ENCODE assay signal across 7 mouse cellular contexts in genomic region chr14:59440039-59440438, GRCm38 (mm10). TPM values are rescaled to one million over a fixed set of nuclear protein-coding genes. Genes with fewer than 3 reads are reported as not detected.
A peak's percentile ranks its signal among the peaks of the same experiment; 100 is the strongest.
DNase-seq lines count a peak whose midpoint lies in the region; ATAC-seq and TF ChIP-seq lines count a peak whose summit lies in the region.

No protein-coding gene starts in this region.

- peak overlapping the region; percentile 97 for H3K4me3 ChIP-seq in spleen, adult 2 months (ENCODE audit: extremely low read depth, insufficient read depth, insufficient read length)
- H3K4me3 ChIP-seq in embryonic facial prominence, embryonic 13.5 days = peak overlapping the region; percentile 85
- H3K4me3 ChIP-seq in limb, embryonic 12.5 days (replicated peaks) = peak overlapping the region; percentile 87
- H3K4me3 ChIP-seq in stomach, postnatal 0 days (ENCODE audit: low read depth, low read length) = peak overlapping the region; percentile 79

- no peaks in the 10 kb centered on the region for H3K9me3 ChIP-seq in embryonic facial prominence, embryonic 13.5 days
- H3K9me3 ChIP-seq in limb, embryonic 12.5 days = no peaks in the 10 kb centered on the region
- H3K9me3 ChIP-seq in stomach, postnatal 0 days (ENCODE audit: control insufficient read depth, low read length) = no peaks in the 10 kb centered on the region

- TF ChIP-seq CTCF in spleen, adult 2 months (IDR thresholded peaks at IDR 0.05; ENCODE audit: extremely low read depth, insufficient read depth, insufficient read length, insufficient replicate concordance) = no peak
- no peak for TF ChIP-seq CTCF in stomach, postnatal 0 days (IDR thresholded peaks at IDR 0.05; ENCODE audit: low read depth)

- TF ChIP-seq EP300 in stomach, postnatal 0 days (optimal IDR thresholded peaks at IDR 0.05) = peak; percentile 19

- peaks cover 2% of the 10 kb centered on the region for H3K36me3 ChIP-seq in spleen, adult 2 months (ENCODE audit: control insufficient read depth, insufficient read depth, low read length)
- H3K36me3 ChIP-seq in embryonic facial prominence, embryonic 13.5 days = no peaks in the 10 kb centered on the region
- H3K36me3 ChIP-seq in limb, embryonic 12.5 days = 0 out of 2 replicates have a peak, but pooled peaks cover 4% of the 10 kb centered on the region
- no peaks in the 10 kb centered on the region for H3K36me3 ChIP-seq in stomach, postnatal 0 days (ENCODE audit: control insufficient read depth, insufficient read depth, low read length)

- H3K4me1 ChIP-seq in spleen, adult 2 months (ENCODE audit: control insufficient read depth, insufficient read depth, insufficient read length) = peaks cover 5% of the 10 kb centered on the region; the same call in 1 of the 2 replicates
- peaks cover 11% of the 10 kb centered on the region for H3K4me1 ChIP-seq in embryonic facial prominence, embryonic 13.5 days
- peaks cover 10% of the 10 kb centered on the region for H3K4me1 ChIP-seq in limb, embryonic 12.5 days (replicated peaks)
- H3K4me1 ChIP-seq in stomach, postnatal 0 days (replicated peaks; ENCODE audit: control insufficient read depth, insufficient read depth) = peaks cover 3% of the 10 kb centered on the region

- peak overlapping the region; percentile 83 for H3K4me2 ChIP-seq in embryonic facial prominence, embryonic 13.5 days
- H3K4me2 ChIP-seq in limb, embryonic 12.5 days = peak overlapping the region; percentile 65
- H3K4me2 ChIP-seq in stomach, postnatal 0 days (replicated peaks; ENCODE audit: low read depth) = peak overlapping the region; percentile 94

- no peak for ATAC-seq in embryonic facial prominence, embryonic 13.5 days (ENCODE audit: insufficient number of reproducible peaks, insufficient read depth, low FRiP score, low TSS enrichment, low read depth)
- ATAC-seq in limb, embryonic 12.5 days (ENCODE audit: insufficient number of reproducible peaks, insufficient read depth, low FRiP score, low TSS enrichment, low read depth) = no peak
- no peak for ATAC-seq in stomach, postnatal 0 days (ENCODE audit: low FRiP score, low TSS enrichment)

- H3K9ac ChIP-seq in embryonic facial prominence, embryonic 13.5 days = peak overlapping the region; percentile 90
- H3K9ac ChIP-seq in limb, embryonic 12.5 days (replicated peaks) = peak overlapping the region; percentile 80
- peak overlapping the region; percentile 85 for H3K9ac ChIP-seq in stomach, postnatal 0 days (ENCODE audit: low read length)

- no peaks in the 10 kb centered on the region for H3K27me3 ChIP-seq in spleen, adult 2 months (ENCODE audit: control insufficient read depth, insufficient read depth, low read length)
- H3K27me3 ChIP-seq in embryonic facial prominence, embryonic 13.5 days = no peaks in the 10 kb centered on the region
- no peaks in the 10 kb centered on the region for H3K27me3 ChIP-seq in limb, embryonic 12.5 days
- H3K27me3 ChIP-seq in stomach, postnatal 0 days (ENCODE audit: control insufficient read depth, insufficient read depth, low read length) = no peaks in the 10 kb centered on the region

- DNase-seq in spleen, adult 2 months (ENCODE audit: low read depth in 1 of 2, low spot score in 2 of 2) = no peak
- no peak for DNase-seq in spleen, adult 18-20 months
- DNase-seq in stomach, postnatal 0 days (ENCODE audit: low spot score) = no peak
- no peak for DNase-seq in layer of hippocampus, adult 18-20 months (ENCODE audit: low spot score in 2 of 2)
- DNase-seq in lung, adult 18-20 months = no peak

- TF ChIP-seq POLR2A in spleen, adult 2 months (IDR thresholded peaks at IDR 0.05; ENCODE audit: low read depth, low read length) = no peak

- 2% methylated on average over 7 of the region's 7 CpGs for WGBS in spleen, adult 2 months
- WGBS in embryonic facial prominence, embryonic 13.5 days = 22% methylated on average over 7 of the region's 7 CpGs
- 25% methylated on average over 7 of the region's 7 CpGs for WGBS in limb, embryonic 12.5 days
- WGBS in stomach, postnatal 0 days = 7% methylated on average over 7 of the region's 7 CpGs

- peak overlapping the region; percentile 96; the same call in 1 of the 2 replicates for H3K27ac ChIP-seq in spleen, adult 2 months (ENCODE audit: insufficient read depth, low read length)
- H3K27ac ChIP-seq in embryonic facial prominence, embryonic 13.5 days = no peak overlapping the region
- H3K27ac ChIP-seq in limb, embryonic 12.5 days = no peak overlapping the region
- H3K27ac ChIP-seq in stomach, postnatal 0 days (replicated peaks) = no peak overlapping the region

RNA-seq across cellular contexts. Expression of gene Setdb2, which starts 0.6 kb away (rescaled TPM):
- 13.4 and 14.1 TPM in 2 replicates for polyA plus RNA-seq in spleen, adult 2 months (2012; rRNA removed)
- 10.1 and 12.1 TPM in 2 replicates for polyA plus RNA-seq in embryonic facial prominence, embryonic 13.5 days (2015; fragmentation: Nextera tagmentation; extraction: Ambion mirVana)
- 13.7 and 14.1 TPM in 2 replicates for polyA plus RNA-seq in limb, embryonic 12.5 days (2016; fragmentation: Nextera tagmentation; extraction: Ambion mirVana)
- polyA plus RNA-seq in stomach, postnatal 0 days (2015; fragmentation: Nextera tagmentation; extraction: Ambion mirVana) = 4.6 and 6.0 TPM in 2 replicates
- 1 to 10 TPM; 5.4 to 7.3 TPM for total RNA-seq in layer of hippocampus, adult 18-20 months (2021)

RNA-seq across cellular contexts. Expression of gene Cab39l, which starts 0.7 kb away (rescaled TPM):
- polyA plus RNA-seq in spleen, adult 2 months (2012; rRNA removed) = 4.6 and 5.2 TPM in 2 replicates
- polyA plus RNA-seq in embryonic facial prominence, embryonic 13.5 days (2015; fragmentation: Nextera tagmentation; extraction: Ambion mirVana) = 39.8 and 40.8 TPM in 2 replicates
- polyA plus RNA-seq in limb, embryonic 12.5 days (2016; fragmentation: Nextera tagmentation; extraction: Ambion mirVana) = 40.9 and 43.2 TPM in 2 replicates
- polyA plus RNA-seq in stomach, postnatal 0 days (2015; fragmentation: Nextera tagmentation; extraction: Ambion mirVana) = 28.0 and 30.7 TPM in 2 replicates
- 10 to 100 TPM; 22.9 to 27.1 TPM for total RNA-seq in layer of hippocampus, adult 18-20 months (2021)

RNA-seq across cellular contexts. Expression of gene Phf11c, which starts 44.9 kb away (rescaled TPM):
- 0.85 and 1.1 TPM in 2 replicates for polyA plus RNA-seq in spleen, adult 2 months (2012; rRNA removed)
- polyA plus RNA-seq in embryonic facial prominence, embryonic 13.5 days (2015; fragmentation: Nextera tagmentation; extraction: Ambion mirVana) = 0.55 and 0.63 TPM in 2 replicates
- polyA plus RNA-seq in limb, embryonic 12.5 days (2016; fragmentation: Nextera tagmentation; extraction: Ambion mirVana) = 0.73 and 0.93 TPM in 2 replicates
- polyA plus RNA-seq in stomach, postnatal 0 days (2015; fragmentation: Nextera tagmentation; extraction: Ambion mirVana) = 0.18 and 0.30 TPM in 2 replicates
- total RNA-seq in layer of hippocampus, adult 18-20 months (2021) = under 1 TPM; 0.38 to 0.45 TPM
